Mouse (Mus musculus): ENCODE data around the gene Olfr971. TPM values are rescaled to one million over a fixed set of nuclear protein-coding genes. Genes with fewer than 3 reads are reported as not detected.
"Not testable (repeated sequence)": the region's sequence is repeated elsewhere in the genome, so short reads cannot be mapped to it uniquely, and the experiment has no call there.

Gene Olfr971
- polyA plus RNA-seq (2015; fragmentation: Nextera tagmentation; extraction: Ambion mirVana) = not detected in 2 replicates

- not testable (repeated sequence) for H3K36me3 ChIP-seq (ENCODE audit: control insufficient read depth, insufficient read depth); H3K4me3 ChIP-seq (ENCODE audit: low read depth, low read length); H3K9ac ChIP-seq (ENCODE audit: low read depth, low read length); H3K4me1 ChIP-seq (replicated peaks; ENCODE audit: control insufficient read depth, insufficient read depth, low read length); H3K9me3 ChIP-seq (ENCODE audit: control insufficient read depth); ATAC-seq; H3K4me2 ChIP-seq (replicated peaks; ENCODE audit: low read depth); H3K27ac ChIP-seq (ENCODE audit: low read depth, low read length); H3K27me3 ChIP-seq (replicated peaks; ENCODE audit: control insufficient read depth, insufficient read depth, low read length)
- WGBS = 100% methylated on average over 1 of the region's 2 CpGs
Measured at GRCm38 (mm10) chr9:39836576-39836975, at the start of gene Olfr971. Olfr971 (plus strand) TSS chr9:39836876.

GRCm38 (mm10) chr9:39790558-39790957, 46.1 kb upstream of the Olfr971 start, which contains the start of gene Olfr969:
Olfr969 (plus strand) TSS chr9:39790945.
- Histone ChIP-seq H3K4me1 (replicated peaks; ENCODE audit: control insufficient read depth, insufficient read depth, low read length) (no peaks in the 10 kb centered on the region), H3K9ac (ENCODE audit: low read depth, low read length) (no peak within 1 kb of the TSS), H3K27ac (ENCODE audit: low read depth, low read length) (no peak within 1 kb of the TSS), H3K9me3 (ENCODE audit: control insufficient read depth) (no peaks in the 10 kb centered on the region), H3K27me3 (replicated peaks; ENCODE audit: control insufficient read depth, insufficient read depth, low read length) (no peaks in the 10 kb centered on the region), H3K4me2 (replicated peaks; ENCODE audit: low read depth) (no peak within 1 kb of the TSS), H3K4me3 (ENCODE audit: low read depth, low read length) (no peak within 1 kb of the TSS), H3K36me3 (ENCODE audit: control insufficient read depth, insufficient read depth) (no peaks in the 10 kb centered on the region)
- ATAC-seq = no peak
- TF ChIP-seq CTCF (IDR thresholded peaks at IDR 0.05; ENCODE audit: low read depth) = no peak
- 71% methylated on average over 2 of the region's 2 CpGs for WGBS

- H3K27me3 ChIP-seq (replicated peaks; ENCODE audit: control insufficient read depth, insufficient read depth, low read length) = no peaks in the 10 kb centered on the region
- H3K36me3 ChIP-seq (ENCODE audit: control insufficient read depth, insufficient read depth) = no peaks in the 10 kb centered on the region
- H3K9me3 ChIP-seq (ENCODE audit: control insufficient read depth) = no peaks in the 10 kb centered on the region
- WGBS = 75% methylated on average over 4 of the region's 4 CpGs
- H3K4me3 ChIP-seq (ENCODE audit: low read depth, low read length) = no peak within 1 kb of the TSS
- no peak within 1 kb of the TSS for H3K4me2 ChIP-seq (replicated peaks; ENCODE audit: low read depth)
- no peak within 1 kb of the TSS for H3K27ac ChIP-seq (ENCODE audit: low read depth, low read length)
- H3K9ac ChIP-seq (ENCODE audit: low read depth, low read length) = no peak within 1 kb of the TSS
- TF ChIP-seq CTCF (IDR thresholded peaks at IDR 0.05; ENCODE audit: low read depth) = no peak
- H3K4me1 ChIP-seq (replicated peaks; ENCODE audit: control insufficient read depth, insufficient read depth, low read length) = no peaks in the 10 kb centered on the region
- ATAC-seq = no peak
Measured at GRCm38 (mm10) chr9:39808560-39808959, 28.1 kb upstream of the Olfr971 start, which contains the start of gene Olfr970. Olfr970 (plus strand) TSS chr9:39808860.

GRCm38 (mm10) chr9:39866122-39866521, 29.4 kb downstream of the Olfr971 start, which contains the start of gene Olfr972:
Olfr972 (plus strand) TSS chr9:39866422.
- Histone ChIP-seq H3K27ac (ENCODE audit: low read depth, low read length) (no peak within 1 kb of the TSS), H3K36me3 (ENCODE audit: control insufficient read depth, insufficient read depth) (no peaks in the 10 kb centered on the region), H3K27me3 (replicated peaks; ENCODE audit: control insufficient read depth, insufficient read depth, low read length) (no peaks in the 10 kb centered on the region), H3K9ac (ENCODE audit: low read depth, low read length) (no peak within 1 kb of the TSS), H3K9me3 (ENCODE audit: control insufficient read depth) (no peaks in the 10 kb centered on the region), H3K4me2 (replicated peaks; ENCODE audit: low read depth) (no peak within 1 kb of the TSS), H3K4me3 (ENCODE audit: low read depth, low read length) (no peak within 1 kb of the TSS), H3K4me1 (replicated peaks; ENCODE audit: control insufficient read depth, insufficient read depth, low read length) (no peaks in the 10 kb centered on the region)
- TF ChIP-seq CTCF (IDR thresholded peaks at IDR 0.05; ENCODE audit: low read depth) = no peak
- 60% methylated on average over 2 of the region's 2 CpGs for WGBS
- no peak for ATAC-seq

- H3K4me3 ChIP-seq (ENCODE audit: low read depth, low read length); H3K9me3 ChIP-seq (ENCODE audit: control insufficient read depth); ATAC-seq; H3K9ac ChIP-seq (ENCODE audit: low read depth, low read length); H3K36me3 ChIP-seq (ENCODE audit: control insufficient read depth, insufficient read depth); H3K27me3 ChIP-seq (replicated peaks; ENCODE audit: control insufficient read depth, insufficient read depth, low read length); H3K4me2 ChIP-seq (replicated peaks; ENCODE audit: low read depth); H3K27ac ChIP-seq (ENCODE audit: low read depth, low read length); H3K4me1 ChIP-seq (replicated peaks; ENCODE audit: control insufficient read depth, insufficient read depth, low read length): not testable (repeated sequence)
- WGBS = 79% methylated on average over 1 of the region's 1 CpGs
Measured at GRCm38 (mm10) chr9:39871986-39872385, 35.3 kb downstream of the Olfr971 start.

- H3K9ac ChIP-seq (ENCODE audit: low read depth, low read length); H3K27ac ChIP-seq (ENCODE audit: low read depth, low read length); H3K4me2 ChIP-seq (replicated peaks; ENCODE audit: low read depth); H3K4me3 ChIP-seq (ENCODE audit: low read depth, low read length); ATAC-seq; H3K9me3 ChIP-seq (ENCODE audit: control insufficient read depth); H3K36me3 ChIP-seq (ENCODE audit: control insufficient read depth, insufficient read depth); H3K27me3 ChIP-seq (replicated peaks; ENCODE audit: control insufficient read depth, insufficient read depth, low read length); H3K4me1 ChIP-seq (replicated peaks; ENCODE audit: control insufficient read depth, insufficient read depth, low read length): not testable (repeated sequence)
- no CpG with 5 or more reads among the region's 4 CpGs for WGBS
Measured at GRCm38 (mm10) chr9:39877541-39878396, 41.1 kb downstream of the Olfr971 start.

Other genes starting within 250 kb of the Olfr971 start
- 7.5 and 9.8 TPM in 2 replicates for gene AW551984, start 232.5 kb upstream of the Olfr971 start, polyA plus RNA-seq (2015; fragmentation: Nextera tagmentation; extraction: Ambion mirVana)
- not detected in 2 replicates for gene Olfr148, start 226.2 kb upstream of the Olfr971 start, polyA plus RNA-seq (2015; fragmentation: Nextera tagmentation; extraction: Ambion mirVana)
- gene Olfr960, start 215.5 kb upstream of the Olfr971 start, polyA plus RNA-seq (2015; fragmentation: Nextera tagmentation; extraction: Ambion mirVana) = not detected in 2 replicates
- gene Olfr961, start 191.8 kb upstream of the Olfr971 start, polyA plus RNA-seq (2015; fragmentation: Nextera tagmentation; extraction: Ambion mirVana) = not detected in 2 replicates
- not detected in 2 replicates for gene Olfr963, start 169.7 kb upstream of the Olfr971 start, polyA plus RNA-seq (2015; fragmentation: Nextera tagmentation; extraction: Ambion mirVana)
- not detected in 2 replicates for gene Olfr149, start 129.8 kb upstream of the Olfr971 start, polyA plus RNA-seq (2015; fragmentation: Nextera tagmentation; extraction: Ambion mirVana)
- not detected in 2 replicates for gene Olfr965, start 125.5 kb upstream of the Olfr971 start, polyA plus RNA-seq (2015; fragmentation: Nextera tagmentation; extraction: Ambion mirVana)
- not detected in 2 replicates for gene Olfr150, start 105.9 kb upstream of the Olfr971 start, polyA plus RNA-seq (2015; fragmentation: Nextera tagmentation; extraction: Ambion mirVana)
- gene Olfr967, start 90.6 kb upstream of the Olfr971 start, polyA plus RNA-seq (2015; fragmentation: Nextera tagmentation; extraction: Ambion mirVana) = not detected in 2 replicates
- gene Olfr968, start 53.6 kb upstream of the Olfr971 start, polyA plus RNA-seq (2015; fragmentation: Nextera tagmentation; extraction: Ambion mirVana) = not detected in 2 replicates
- not detected in 2 replicates for gene Olfr969, start 45.9 kb upstream of the Olfr971 start, polyA plus RNA-seq (2015; fragmentation: Nextera tagmentation; extraction: Ambion mirVana)
- not detected in 2 replicates for gene Olfr970, start 28.0 kb upstream of the Olfr971 start, polyA plus RNA-seq (2015; fragmentation: Nextera tagmentation; extraction: Ambion mirVana)
- not detected in 2 replicates for gene Olfr972, start 29.5 kb downstream of the Olfr971 start, polyA plus RNA-seq (2015; fragmentation: Nextera tagmentation; extraction: Ambion mirVana)
- not detected in 2 replicates for gene Olfr229, start 70.5 kb downstream of the Olfr971 start, polyA plus RNA-seq (2015; fragmentation: Nextera tagmentation; extraction: Ambion mirVana)
- gene Olfr974, start 100.6 kb downstream of the Olfr971 start, polyA plus RNA-seq (2015; fragmentation: Nextera tagmentation; extraction: Ambion mirVana) = not detected in 2 replicates
- gene Olfr975, start 115.2 kb downstream of the Olfr971 start, polyA plus RNA-seq (2015; fragmentation: Nextera tagmentation; extraction: Ambion mirVana) = not detected in 2 replicates
- not detected in 2 replicates for gene Olfr976, start 124.3 kb downstream of the Olfr971 start, polyA plus RNA-seq (2015; fragmentation: Nextera tagmentation; extraction: Ambion mirVana)
- gene Olfr978, start 155.2 kb downstream of the Olfr971 start, polyA plus RNA-seq (2015; fragmentation: Nextera tagmentation; extraction: Ambion mirVana) = not detected in 2 replicates
- not detected in 2 replicates for gene Olfr979, start 166.6 kb downstream of the Olfr971 start, polyA plus RNA-seq (2015; fragmentation: Nextera tagmentation; extraction: Ambion mirVana)
- gene Olfr980, start 172.7 kb downstream of the Olfr971 start, polyA plus RNA-seq (2015; fragmentation: Nextera tagmentation; extraction: Ambion mirVana) = not detected in 2 replicates
- gene Olfr981, start 184.6 kb downstream of the Olfr971 start, polyA plus RNA-seq (2015; fragmentation: Nextera tagmentation; extraction: Ambion mirVana) = not detected in 2 replicates
- not detected in 2 replicates for gene Olfr982, start 237.0 kb downstream of the Olfr971 start, polyA plus RNA-seq (2015; fragmentation: Nextera tagmentation; extraction: Ambion mirVana)

Data from intestine, postnatal 0 days (tissue).